Mouse (Mus musculus): Measurements from ENCODE around the gene Srarp. TPM values are rescaled to one million over a fixed set of nuclear protein-coding genes. Genes with fewer than 3 reads are reported as not detected.

The Srarp gene
- total RNA-seq, 1 experiment: not detected

DNA sequence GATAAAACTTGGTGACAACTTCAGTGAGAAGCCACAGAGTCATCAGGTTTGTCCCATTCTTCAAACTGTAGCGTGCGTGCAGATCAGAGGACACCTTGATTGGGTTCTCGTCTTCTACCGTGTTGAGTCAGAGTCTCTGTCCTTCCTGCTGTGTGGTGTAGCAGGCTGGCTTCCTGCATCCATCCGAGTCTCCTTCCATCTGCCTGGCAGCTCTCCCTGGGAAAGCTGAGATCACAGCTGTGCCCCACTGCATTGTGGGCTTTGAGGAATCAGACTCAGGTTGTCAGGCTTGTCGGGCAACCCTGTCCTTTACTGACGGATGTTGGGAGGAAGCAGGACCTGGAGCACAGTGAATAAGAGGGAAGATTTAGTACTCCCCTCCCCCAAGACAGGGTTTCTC, 10.3 kb upstream of the Srarp start:
- in situ Hi-C loops (cut with MboI; ENCODE audit: low sequenced_read_pairs in 2 of 2, unreplicated experiment in 2 of 2): no loop called here
- Histone ChIP-seq H3K9me3 (ENCODE audit: control insufficient read depth, insufficient read depth, low read depth, low read length) (no peaks in the 10 kb centered on the region), H3K9ac (ENCODE audit: insufficient read depth, low read depth, low read length, poor library complexity, severe bottlenecking) (no peak overlapping the region), H3K4me1 (ENCODE audit: control insufficient read depth in 2 of 2, insufficient read depth in 2 of 2, low read length in 2 of 2, poor library complexity in 1 of 2) (peaks cover 0 to 8% of the 10 kb centered on the region in 2 experiments; a peak in 1 of 4 replicates), H3K36me3 (ENCODE audit: control insufficient read depth, insufficient read depth, low read length, poor library complexity, severe bottlenecking) (peaks cover 6% of the 10 kb centered on the region; the same call in 1 of the 2 replicates), H3K4me3 (ENCODE audit: insufficient read depth in 1 of 2, low read depth in 1 of 2, low read length in 2 of 2, poor library complexity in 1 of 2, severe bottlenecking in 1 of 2) (no peak overlapping the region), H3K27ac (ENCODE audit: insufficient read depth, low read depth, low read length, poor library complexity, severe bottlenecking) (no peak overlapping the region)
- no peak for TF ChIP-seq CHD2 (IDR thresholded peaks at IDR 0.05; ENCODE audit: low read depth, low read length)
- no peak for TF ChIP-seq ZC3H11A (IDR thresholded peaks at IDR 0.05; ENCODE audit: borderline replicate concordance, low read depth, low read length)
- TF ChIP-seq ZNF384 (IDR thresholded peaks at IDR 0.05; ENCODE audit: low read depth, low read length): no peak
- TF ChIP-seq MAFK (IDR thresholded peaks at IDR 0.05; ENCODE audit: insufficient read depth, low read depth, low read length): no peak
- TF ChIP-seq HCFC1 (IDR thresholded peaks at IDR 0.05; ENCODE audit: borderline replicate concordance, insufficient read depth, low read length): no peak
- DNase-seq (ENCODE audit: low read depth, low spot score): no peak

DNA sequence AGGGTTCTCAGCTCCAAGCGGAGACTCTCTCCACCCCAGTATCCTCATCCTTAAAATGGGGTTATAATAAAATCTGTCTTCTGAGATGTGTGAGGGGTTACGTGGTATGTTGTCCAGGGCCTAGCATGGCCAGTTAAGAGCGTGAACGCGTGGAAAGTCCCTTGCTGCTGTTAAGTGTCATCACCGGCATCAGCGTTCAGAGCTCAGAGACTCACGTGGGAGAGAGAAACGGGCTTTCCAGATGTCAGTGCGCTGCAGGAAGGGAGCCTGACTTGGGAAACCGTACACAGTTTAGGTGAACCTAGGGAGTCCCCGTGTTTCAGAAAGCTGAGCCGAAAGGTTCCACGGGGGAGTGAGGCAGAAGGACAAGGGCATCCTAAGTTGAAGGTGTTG, 9.4 kb upstream of the Srarp start:
- DNase-seq (ENCODE audit: low read depth, low spot score): no peak
- in situ Hi-C loops (cut with MboI; ENCODE audit: low sequenced_read_pairs in 2 of 2, unreplicated experiment in 2 of 2): no loop called here
- Histone ChIP-seq H3K36me3 (ENCODE audit: control insufficient read depth, insufficient read depth, low read length, poor library complexity, severe bottlenecking) (peaks cover 6% of the 10 kb centered on the region; the same call in 1 of the 2 replicates), H3K9me3 (ENCODE audit: control insufficient read depth, insufficient read depth, low read depth, low read length) (no peaks in the 10 kb centered on the region), H3K27ac (ENCODE audit: insufficient read depth, low read depth, low read length, poor library complexity, severe bottlenecking) (no peak overlapping the region), H3K4me3 (ENCODE audit: insufficient read depth in 1 of 2, low read depth in 1 of 2, low read length in 2 of 2, poor library complexity in 1 of 2, severe bottlenecking in 1 of 2) (peak overlapping the region; percentile 73 to 91), H3K4me1 (ENCODE audit: control insufficient read depth in 2 of 2, insufficient read depth in 2 of 2, low read length in 2 of 2, poor library complexity in 1 of 2) (peaks cover 0 to 8% of the 10 kb centered on the region in 2 experiments; a peak in 1 of 4 replicates), H3K9ac (ENCODE audit: insufficient read depth, low read depth, low read length, poor library complexity, severe bottlenecking) (peak overlapping the region; percentile 89)
- TF ChIP-seq ZC3H11A (IDR thresholded peaks at IDR 0.05; ENCODE audit: borderline replicate concordance, low read depth, low read length): no peak
- no peak for TF ChIP-seq HCFC1 (IDR thresholded peaks at IDR 0.05; ENCODE audit: borderline replicate concordance, insufficient read depth, low read length)
- TF ChIP-seq CHD2 (IDR thresholded peaks at IDR 0.05; ENCODE audit: low read depth, low read length): no peak
- no peak for TF ChIP-seq ZNF384 (IDR thresholded peaks at IDR 0.05; ENCODE audit: low read depth, low read length)

DNA sequence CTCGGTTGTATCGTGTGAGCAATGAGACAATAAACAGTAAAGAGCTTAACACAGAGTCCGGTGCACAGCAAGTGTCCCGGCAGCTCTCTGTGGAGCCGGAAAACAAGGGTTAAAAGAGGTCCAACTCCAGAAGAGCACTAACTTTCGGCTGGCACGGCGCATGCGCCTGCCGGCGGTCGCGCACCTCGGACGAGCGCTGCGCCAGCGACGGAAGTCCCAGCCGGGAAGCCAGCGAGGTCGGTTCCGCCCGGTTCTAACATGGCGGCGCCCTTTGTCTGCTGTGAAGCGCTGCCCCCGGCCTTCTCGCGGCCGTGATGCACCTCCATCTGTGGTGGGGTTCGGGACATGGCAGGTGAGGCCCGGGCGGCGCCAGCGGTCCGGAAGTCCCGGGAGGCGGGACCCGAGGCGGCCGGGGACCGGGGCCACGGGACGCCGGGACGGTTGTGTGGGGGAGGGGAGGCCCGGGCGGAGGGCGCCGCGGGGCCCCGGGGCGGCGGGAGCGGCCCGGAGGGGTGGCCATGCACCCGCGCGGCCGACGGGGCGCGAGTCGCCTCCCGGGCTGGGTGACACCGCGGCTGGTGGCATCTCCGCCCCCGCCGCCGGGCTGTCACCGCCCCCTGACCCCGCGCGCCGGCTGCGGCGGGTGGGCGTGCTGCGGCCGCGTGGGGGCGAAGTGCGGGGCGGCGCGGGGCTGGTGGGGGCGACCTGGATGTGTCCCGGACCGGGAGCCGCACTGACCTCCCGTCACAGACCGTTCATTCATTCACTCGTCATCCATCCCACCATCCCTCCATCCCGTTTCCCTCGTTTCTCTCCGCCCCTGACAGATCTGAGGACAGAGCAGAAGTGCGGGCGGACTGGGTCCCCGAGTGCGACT, 8.8 kb upstream of the Srarp start, which contains the start of gene Zbtb17:
Gene Zbtb17 (plus strand): TSS at position 204 of the 877 bp plus-strand sequence.
- H3K9ac ChIP-seq (ENCODE audit: insufficient read depth, low read depth, low read length, poor library complexity, severe bottlenecking): peak within 1 kb of the TSS; percentile 89
- TF ChIP-seq CHD2 (IDR thresholded peaks at IDR 0.05; ENCODE audit: low read depth, low read length) (no peak), HCFC1 (IDR thresholded peaks at IDR 0.05; ENCODE audit: borderline replicate concordance, insufficient read depth, low read length) (peak; percentile 95)
- in situ Hi-C loops (cut with MboI; ENCODE audit: low sequenced_read_pairs in 2 of 2, unreplicated experiment in 2 of 2): no loop called here
- 0 out of 2 replicates have a peak within 1 kb of the TSS, but pooled peaks have one; percentile 50 for H3K27ac ChIP-seq (ENCODE audit: insufficient read depth, low read depth, low read length, poor library complexity, severe bottlenecking)
- H3K4me3 ChIP-seq (ENCODE audit: insufficient read depth in 1 of 2, low read depth in 1 of 2, low read length in 2 of 2, poor library complexity in 1 of 2, severe bottlenecking in 1 of 2): peak within 1 kb of the TSS; percentile 73 to 91
- H3K9me3 ChIP-seq (ENCODE audit: control insufficient read depth, insufficient read depth, low read depth, low read length): no peaks in the 10 kb centered on the region
- peaks cover 0 to 6% of the 10 kb centered on the region in 2 experiments; a peak in 1 of 4 replicates for H3K4me1 ChIP-seq (ENCODE audit: control insufficient read depth in 2 of 2, insufficient read depth in 2 of 2, low read length in 2 of 2, poor library complexity in 1 of 2)
- DNase-seq (ENCODE audit: low read depth, low spot score): peak; percentile 59
- H3K36me3 ChIP-seq (ENCODE audit: control insufficient read depth, insufficient read depth, low read length, poor library complexity, severe bottlenecking): peaks cover 5% of the 10 kb centered on the region; the same call in 1 of the 2 replicates

DNA sequence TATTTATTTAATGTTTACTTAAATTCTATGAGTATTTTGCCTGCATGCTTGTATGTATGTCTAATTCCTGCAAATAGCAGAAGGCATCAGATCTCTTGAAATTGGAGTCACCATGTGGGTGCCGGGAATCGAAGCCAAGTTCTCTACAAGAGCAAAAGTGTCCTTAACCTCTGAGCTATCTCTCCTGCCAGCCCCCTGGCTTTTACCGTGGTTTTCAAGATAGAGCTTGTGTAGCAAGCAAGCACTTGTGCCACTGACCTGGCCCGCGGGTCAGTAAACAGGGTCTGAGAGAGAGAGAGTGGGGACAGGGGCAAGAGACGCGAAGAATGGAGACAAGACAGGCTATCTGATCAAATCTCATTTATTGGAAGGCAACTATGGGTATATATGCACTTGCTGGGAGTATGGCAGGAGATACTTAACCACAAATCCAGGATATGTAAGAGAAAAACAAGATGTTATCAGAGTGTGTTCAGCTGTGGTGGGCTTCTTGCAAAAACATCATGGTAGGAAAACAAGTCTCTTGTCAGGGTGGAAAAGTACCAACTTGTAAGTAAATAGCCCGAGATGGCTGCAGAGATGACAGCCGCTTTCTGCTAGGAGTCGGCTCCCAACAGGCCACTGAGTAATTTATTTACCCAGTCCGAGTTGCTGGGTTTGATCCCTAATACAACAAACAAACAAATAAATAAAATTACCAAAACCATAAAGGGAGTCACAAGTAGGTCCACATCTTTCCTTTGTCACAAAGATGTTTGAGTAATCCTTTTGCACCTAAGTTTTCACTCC, 7.9 kb upstream of the Srarp start:
- H3K4me1 ChIP-seq (ENCODE audit: control insufficient read depth in 2 of 2, insufficient read depth in 2 of 2, low read length in 2 of 2, poor library complexity in 1 of 2): peaks cover under 1 to 10% of the 10 kb centered on the region in 2 experiments; a peak in 2 of 4 replicates
- peaks cover 5% of the 10 kb centered on the region; the same call in 1 of the 2 replicates for H3K36me3 ChIP-seq (ENCODE audit: control insufficient read depth, insufficient read depth, low read length, poor library complexity, severe bottlenecking)
- H3K4me3 ChIP-seq (ENCODE audit: insufficient read depth in 1 of 2, low read depth in 1 of 2, low read length in 2 of 2, poor library complexity in 1 of 2, severe bottlenecking in 1 of 2): peak overlapping the region; percentile 61 to 91
- no peaks in the 10 kb centered on the region for H3K9me3 ChIP-seq (ENCODE audit: control insufficient read depth, insufficient read depth, low read depth, low read length)
- TF ChIP-seq CHD2 (IDR thresholded peaks at IDR 0.05; ENCODE audit: low read depth, low read length) (no peak), ZC3H11A (IDR thresholded peaks at IDR 0.05; ENCODE audit: borderline replicate concordance, low read depth, low read length) (no peak), MAFK (IDR thresholded peaks at IDR 0.05; ENCODE audit: insufficient read depth, low read depth, low read length) (no peak), ZNF384 (IDR thresholded peaks at IDR 0.05; ENCODE audit: low read depth, low read length) (no peak)
- H3K9ac ChIP-seq (ENCODE audit: insufficient read depth, low read depth, low read length, poor library complexity, severe bottlenecking): peak overlapping the region; percentile 62; the same call in 1 of the 2 replicates
- H3K27ac ChIP-seq (ENCODE audit: insufficient read depth, low read depth, low read length, poor library complexity, severe bottlenecking): no peak overlapping the region
- DNase-seq (ENCODE audit: low read depth, low spot score): no peak
- in situ Hi-C loops (cut with MboI; ENCODE audit: low sequenced_read_pairs in 2 of 2, unreplicated experiment in 2 of 2): no loop called here
